ENCODE assay signal across 8 mouse cellular contexts in genomic region chr4:98436664-98437363, GRCm38 (mm10). TPM values are rescaled to one million over a fixed set of nuclear protein-coding genes. Genes with fewer than 3 reads are reported as not detected.
DNase-seq lines count a peak whose midpoint lies in the region; ATAC-seq lines count a peak whose summit lies in the region.

No protein-coding gene starts in this region.

- H3K27me3 ChIP-seq in forebrain, embryonic 15.5 days, result no peaks in the 10 kb centered on the region

- DNase-seq in 416B (ENCODE audit: low read depth), result peak; percentile 75
- DNase-seq in CD4-positive, CD25-positive, alpha-beta regulatory T cell, adult 2 months (ENCODE audit: low read depth, low spot score), result peak; percentile 94
- DNase-seq in heart, postnatal 14 days, result peak; percentile 13 to 18
- peak; percentile 55 for DNase-seq in lung, postnatal 25 days (ENCODE audit: low spot score)
- DNase-seq in thymus, postnatal 0 days (ENCODE audit: low spot score), result peak; percentile 93
- no peak for DNase-seq in layer of hippocampus, adult 8-10 months (ENCODE audit: low spot score in 2 of 2)

- H3K27ac ChIP-seq in forebrain, embryonic 15.5 days (replicated peaks), result no peak overlapping the region

- no peak overlapping the region for H3K9ac ChIP-seq in forebrain, embryonic 15.5 days (replicated peaks)

- H3K36me3 ChIP-seq in forebrain, embryonic 15.5 days, result no peaks in the 10 kb centered on the region

- ATAC-seq in erythroid progenitor cell, adult 5-6 weeks (replicated peaks; ENCODE audit: low FRiP score, poor library complexity, severe bottlenecking), result no peak
- no peak for ATAC-seq in forebrain, embryonic 15.5 days (replicated peaks)

- WGBS in forebrain, embryonic 15.5 days, result 61% methylated on average over 12 of the region's 12 CpGs

- H3K4me2 ChIP-seq in forebrain, embryonic 15.5 days (replicated peaks), result no peak overlapping the region

- intact Hi-C loops in heart, postnatal 14 days (cut with DNase I), result no loop called here

- H3K4me3 ChIP-seq in forebrain, embryonic 15.5 days, result no peak overlapping the region

- peaks cover 3% of the 10 kb centered on the region; the same call in 1 of the 2 replicates for H3K4me1 ChIP-seq in forebrain, embryonic 15.5 days

- H3K9me3 ChIP-seq in forebrain, embryonic 15.5 days, result no peaks in the 10 kb centered on the region

RNA-seq across cellular contexts. Expression of gene Patj, which starts 41.2 kb away (rescaled TPM):
- total RNA-seq in heart, postnatal 14 days (2021), result 10 to 100 TPM in 1 of 2 experiments, 1 to 10 TPM in 1; 9.5 to 13.6 TPM
- polyA plus RNA-seq in thymus, postnatal 0 days (2015; fragmentation: Nextera tagmentation; extraction: Ambion mirVana), result 12.2 and 17.6 TPM in 2 replicates
- not detected in 2 replicates for total RNA-seq in erythroid progenitor cell, adult 5-6 weeks (2015; ENCODE audit: low replicate concordance)
- total RNA-seq in erythroid progenitor cell, adult 5-6 weeks (2017; ENCODE audit: low replicate concordance), result 4.2 and 11.4 TPM in 2 replicates
- 1 to 10 TPM; 6.8 to 8.5 (median 7.7) TPM for total RNA-seq in layer of hippocampus, adult 8-10 months (2022)
- 6.9 and 7.1 TPM in 2 replicates for polyA plus RNA-seq in forebrain, embryonic 15.5 days (2015; fragmentation: Nextera tagmentation; extraction: Ambion mirVana)

RNA-seq across cellular contexts. Expression of gene Tm2d1, which starts 53.7 kb away (rescaled TPM):
- 10 to 100 TPM; 37.5 to 40.7 TPM for total RNA-seq in heart, postnatal 14 days (2021)
- polyA plus RNA-seq in thymus, postnatal 0 days (2015; fragmentation: Nextera tagmentation; extraction: Ambion mirVana), result 94.0 and 97.7 TPM in 2 replicates
- total RNA-seq in erythroid progenitor cell, adult 5-6 weeks (2015; ENCODE audit: low replicate concordance), result 13.8 and 23.1 TPM in 2 replicates
- total RNA-seq in erythroid progenitor cell, adult 5-6 weeks (2017; ENCODE audit: low replicate concordance), result 3.2 and 12.6 TPM in 2 replicates
- 10 to 100 TPM; 36.6 to 47.8 (median 39.7) TPM for total RNA-seq in layer of hippocampus, adult 8-10 months (2022)
- 105 and 114 TPM in 2 replicates for polyA plus RNA-seq in forebrain, embryonic 15.5 days (2015; fragmentation: Nextera tagmentation; extraction: Ambion mirVana)

Comparison
In these comparisons a context has a peak if more than half of its experiments do, and no peak if none do; other contexts are left out.
1. DNase-seq: peak in 416B (single experiment), CD4-positive, CD25-positive, alpha-beta regulatory T cell, adult 2 months (single experiment), heart, postnatal 14 days (2 of 2), lung, postnatal 25 days (single experiment) and thymus, postnatal 0 days (single experiment); none in layer of hippocampus, adult 8-10 months (0 of 2).